Mouse (Mus musculus): ENCODE measurements around the gene Odf3l1. TPM values are rescaled to one million over a fixed set of nuclear protein-coding genes. Genes with fewer than 3 reads are reported as not detected.

Odf3l1 gene
- polyA plus RNA-seq, 1 experiment, result 1.7 TPM

GRCm38 (mm10) chr9:56884328-56884727 is 19.8 kb upstream of the Odf3l1 start:
- TF ChIP-seq CTCF (IDR thresholded peaks at IDR 0.05; ENCODE audit: insufficient read depth, low read length) (no peak), POLR2A (IDR thresholded peaks at IDR 0.05; ENCODE audit: borderline replicate concordance, extremely low read depth, low read depth, low read length) (no peak)
- no peak for DNase-seq
- Histone ChIP-seq H3K4me3 (replicated peaks; ENCODE audit: extremely low read depth, low read depth, low read length) (no peak overlapping the region), H3K4me1 (ENCODE audit: control insufficient read depth, insufficient read depth, low read length) (no peaks in the 10 kb centered on the region)
- WGBS, result 91% methylated on average over 4 of the region's 4 CpGs

GRCm38 (mm10) chr9:56883470-56883869 is 19.0 kb upstream of the Odf3l1 start:
- TF ChIP-seq POLR2A (IDR thresholded peaks at IDR 0.05; ENCODE audit: borderline replicate concordance, extremely low read depth, low read depth, low read length) (no peak), CTCF (IDR thresholded peaks at IDR 0.05; ENCODE audit: insufficient read depth, low read length) (no peak)
- no peak for DNase-seq
- WGBS, result 77% methylated on average over 7 of the region's 7 CpGs
- Histone ChIP-seq H3K4me3 (replicated peaks; ENCODE audit: extremely low read depth, low read depth, low read length) (no peak overlapping the region), H3K4me1 (ENCODE audit: control insufficient read depth, insufficient read depth, low read length) (no peaks in the 10 kb centered on the region)

- no peaks in the 10 kb centered on the region for H3K4me1 ChIP-seq (ENCODE audit: control insufficient read depth, insufficient read depth, low read length)
- no peak overlapping the region for H3K4me3 ChIP-seq (replicated peaks; ENCODE audit: extremely low read depth, low read depth, low read length)
- no peak for DNase-seq
- TF ChIP-seq POLR2A (IDR thresholded peaks at IDR 0.05; ENCODE audit: borderline replicate concordance, extremely low read depth, low read depth, low read length) (no peak), CTCF (IDR thresholded peaks at IDR 0.05; ENCODE audit: insufficient read depth, low read length) (no peak)
- 43% methylated on average over 12 of the region's 12 CpGs for WGBS
These were observed 18.3 kb upstream of the Odf3l1 start for GRCm38 (mm10) chr9:56882818-56883217.

GRCm38 (mm10) chr9:56882283-56882682 is 17.8 kb upstream of the Odf3l1 start:
- no peak for DNase-seq
- Histone ChIP-seq H3K4me1 (ENCODE audit: control insufficient read depth, insufficient read depth, low read length) (no peaks in the 10 kb centered on the region), H3K4me3 (replicated peaks; ENCODE audit: extremely low read depth, low read depth, low read length) (no peak overlapping the region)
- TF ChIP-seq POLR2A (IDR thresholded peaks at IDR 0.05; ENCODE audit: borderline replicate concordance, extremely low read depth, low read depth, low read length) (no peak), CTCF (IDR thresholded peaks at IDR 0.05; ENCODE audit: insufficient read depth, low read length) (no peak)
- WGBS, result 68% methylated on average over 4 of the region's 4 CpGs

- Histone ChIP-seq H3K4me1 (ENCODE audit: control insufficient read depth, insufficient read depth, low read length) (no peaks in the 10 kb centered on the region), H3K4me3 (replicated peaks; ENCODE audit: extremely low read depth, low read depth, low read length) (no peak overlapping the region)
- TF ChIP-seq POLR2A (IDR thresholded peaks at IDR 0.05; ENCODE audit: borderline replicate concordance, extremely low read depth, low read depth, low read length), result no peak
- TF ChIP-seq CTCF (IDR thresholded peaks at IDR 0.05; ENCODE audit: insufficient read depth, low read length), result no peak
- 49% methylated on average over 3 of the region's 3 CpGs for WGBS
- no peak for DNase-seq
These were observed 17.1 kb upstream of the Odf3l1 start for GRCm38 (mm10) chr9:56881539-56882082.

GRCm38 (mm10) chr9:56880790-56881189 is 16.3 kb upstream of the Odf3l1 start:
- no peak for DNase-seq
- 53% methylated on average over 9 of the region's 9 CpGs for WGBS
- TF ChIP-seq POLR2A (IDR thresholded peaks at IDR 0.05; ENCODE audit: borderline replicate concordance, extremely low read depth, low read depth, low read length), result no peak
- TF ChIP-seq CTCF (IDR thresholded peaks at IDR 0.05; ENCODE audit: insufficient read depth, low read length), result no peak
- H3K4me3 ChIP-seq (replicated peaks; ENCODE audit: extremely low read depth, low read depth, low read length), result no peak overlapping the region
- H3K4me1 ChIP-seq (ENCODE audit: control insufficient read depth, insufficient read depth, low read length), result no peaks in the 10 kb centered on the region

GRCm38 (mm10) chr9:56877284-56877683 is 12.8 kb upstream of the Odf3l1 start:
- TF ChIP-seq POLR2A (IDR thresholded peaks at IDR 0.05; ENCODE audit: borderline replicate concordance, extremely low read depth, low read depth, low read length) (no peak), CTCF (IDR thresholded peaks at IDR 0.05; ENCODE audit: insufficient read depth, low read length) (no peak)
- DNase-seq, result no peak
- H3K4me3 ChIP-seq (replicated peaks; ENCODE audit: extremely low read depth, low read depth, low read length), result no peak overlapping the region
- no peaks in the 10 kb centered on the region; the same call in 1 of the 2 replicates for H3K4me1 ChIP-seq (ENCODE audit: control insufficient read depth, insufficient read depth, low read length)
- 73% methylated on average over 5 of the region's 5 CpGs for WGBS

GRCm38 (mm10) chr9:56876784-56877183 is 12.3 kb upstream of the Odf3l1 start:
- TF ChIP-seq CTCF (IDR thresholded peaks at IDR 0.05; ENCODE audit: insufficient read depth, low read length) (no peak), POLR2A (IDR thresholded peaks at IDR 0.05; ENCODE audit: borderline replicate concordance, extremely low read depth, low read depth, low read length) (no peak)
- WGBS, result 56% methylated on average over 9 of the region's 9 CpGs
- no peak for DNase-seq
- no peak overlapping the region for H3K4me3 ChIP-seq (replicated peaks; ENCODE audit: extremely low read depth, low read depth, low read length)
- H3K4me1 ChIP-seq (ENCODE audit: control insufficient read depth, insufficient read depth, low read length), result no peaks in the 10 kb centered on the region; the same call in 1 of the 2 replicates

- Histone ChIP-seq H3K4me3 (replicated peaks; ENCODE audit: extremely low read depth, low read depth, low read length) (no peak overlapping the region), H3K4me1 (ENCODE audit: control insufficient read depth, insufficient read depth, low read length) (no peaks in the 10 kb centered on the region; the same call in 1 of the 2 replicates)
- TF ChIP-seq POLR2A (IDR thresholded peaks at IDR 0.05; ENCODE audit: borderline replicate concordance, extremely low read depth, low read depth, low read length), result no peak
- TF ChIP-seq CTCF (IDR thresholded peaks at IDR 0.05; ENCODE audit: insufficient read depth, low read length), result no peak
- 33% methylated on average over 1 of the region's 1 CpGs for WGBS
- DNase-seq, result no peak
These were observed 8.6 kb upstream of the Odf3l1 start for GRCm38 (mm10) chr9:56873097-56873496.

- TF ChIP-seq CTCF (IDR thresholded peaks at IDR 0.05; ENCODE audit: insufficient read depth, low read length) (no peak), POLR2A (IDR thresholded peaks at IDR 0.05; ENCODE audit: borderline replicate concordance, extremely low read depth, low read depth, low read length) (no peak)
- 76% methylated on average over 5 of the region's 5 CpGs for WGBS
- Histone ChIP-seq H3K4me3 (replicated peaks; ENCODE audit: extremely low read depth, low read depth, low read length) (no peak overlapping the region), H3K4me1 (ENCODE audit: control insufficient read depth, insufficient read depth, low read length) (no peaks in the 10 kb centered on the region; the same call in 1 of the 2 replicates)
- no peak for DNase-seq
These were observed 7.8 kb upstream of the Odf3l1 start for GRCm38 (mm10) chr9:56872105-56872903.
